Mouse (Mus musculus) adipocyte (in vitro differentiated cells): ENCODE measurements around the gene Supt20.
"Not testable (repeated sequence)": the region's sequence is repeated elsewhere in the genome, so short reads cannot be mapped to it uniquely, and the experiment has no call there.

ENCODE experiments used
- DNase-seq: peaks from one replicate; pipeline ENCODE4 v3.0.0-alpha.2; 2016; ENCODE audit warnings: low spot score

Gene Supt20

DNA sequence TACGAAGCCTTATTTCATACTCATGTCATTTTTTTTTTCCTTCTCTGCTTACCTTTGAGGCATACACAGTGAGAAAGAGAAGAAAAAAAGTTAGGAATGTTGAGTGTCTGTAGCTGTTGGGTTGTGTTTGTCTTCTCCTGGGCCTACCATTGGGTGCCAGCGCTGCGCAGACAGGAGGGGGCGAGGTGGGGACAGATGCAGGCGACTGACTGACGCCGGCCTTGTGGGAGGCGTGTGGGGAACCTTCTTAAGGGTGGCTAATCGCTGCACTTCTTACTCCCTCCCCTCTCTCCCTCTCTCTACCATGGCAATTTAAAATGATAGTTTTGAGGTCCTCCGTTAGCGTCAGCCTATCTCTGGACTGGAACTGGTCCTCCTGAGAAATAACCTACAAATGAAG, 63.5 kb downstream of the Supt20 start:
- no peak for DNase-seq

DNA sequence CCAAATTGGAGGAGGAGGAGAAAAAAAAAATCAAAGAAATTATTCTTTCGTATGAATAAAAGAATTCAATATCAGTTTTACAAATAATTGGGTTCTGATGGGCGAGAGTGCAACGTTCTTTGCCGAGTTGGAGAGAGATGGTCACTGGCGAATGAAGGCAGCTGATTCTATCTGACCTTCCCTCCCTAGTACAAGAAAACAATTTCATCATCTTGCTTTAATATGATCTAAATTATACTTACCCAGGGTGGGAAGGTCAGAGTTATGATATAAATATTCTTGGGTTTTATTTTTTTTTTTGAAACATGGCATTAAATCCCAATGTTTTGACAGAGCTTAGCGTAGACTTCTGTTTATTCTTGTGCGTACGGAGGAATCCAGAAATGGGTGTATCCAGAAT, 64.8 kb downstream of the Supt20 start:
- no peak for DNase-seq

DNA sequence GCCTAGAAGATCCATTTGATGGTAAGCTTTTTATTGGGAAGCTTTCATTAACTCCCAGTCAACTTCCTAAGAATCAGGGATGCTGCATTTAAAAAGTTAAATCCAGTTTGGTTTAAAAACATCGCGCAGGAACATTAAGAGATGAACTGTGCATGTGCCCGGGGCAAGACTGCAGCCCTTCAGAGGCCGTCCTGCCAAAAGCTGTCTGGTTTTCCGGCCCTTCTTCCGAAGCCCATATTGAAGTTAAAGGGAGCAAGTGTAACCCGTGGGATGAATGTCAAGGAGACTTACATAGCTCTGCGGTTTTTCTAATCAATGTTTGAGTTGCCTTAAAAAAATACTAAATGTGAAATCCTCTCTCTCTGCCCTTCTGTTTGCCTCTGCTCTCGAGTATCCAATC, 66.6 kb downstream of the Supt20 start:
- DNase-seq: no peak

GRCm38 (mm10) chr3:54760321-54761115, 67.9 kb downstream of the Supt20 start:
- no peak for DNase-seq

- no peak for DNase-seq
These were observed 68.7 kb downstream of the Supt20 start for GRCm38 (mm10) chr3:54761258-54761657.

GRCm38 (mm10) chr3:54764418-54764817, 71.8 kb downstream of the Supt20 start:
- DNase-seq: no peak

DNA sequence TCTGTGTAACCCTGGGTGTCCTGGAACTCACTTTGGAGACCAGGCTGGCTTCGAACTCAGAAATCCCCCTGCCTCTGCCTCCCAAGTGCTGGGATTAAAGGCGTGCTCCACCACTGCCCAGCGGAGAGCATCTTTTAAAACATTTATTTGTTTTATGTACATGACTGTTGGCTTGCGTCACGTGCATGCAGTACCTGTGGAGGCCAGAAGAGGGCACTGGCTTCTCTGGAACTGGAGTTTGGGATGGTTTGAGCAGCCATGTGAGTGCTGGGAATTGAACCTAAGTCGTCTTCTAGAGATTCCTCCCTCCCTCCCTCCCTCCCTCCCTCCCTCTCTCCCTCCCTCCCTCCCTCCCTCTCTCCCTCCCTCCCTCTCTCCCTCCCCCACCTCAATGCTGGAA, 72.9 kb downstream of the Supt20 start:
- DNase-seq: not testable (repeated sequence)

- DNase-seq: no peak
These were observed 73.4 kb downstream of the Supt20 start for GRCm38 (mm10) chr3:54766034-54766433.

DNA sequence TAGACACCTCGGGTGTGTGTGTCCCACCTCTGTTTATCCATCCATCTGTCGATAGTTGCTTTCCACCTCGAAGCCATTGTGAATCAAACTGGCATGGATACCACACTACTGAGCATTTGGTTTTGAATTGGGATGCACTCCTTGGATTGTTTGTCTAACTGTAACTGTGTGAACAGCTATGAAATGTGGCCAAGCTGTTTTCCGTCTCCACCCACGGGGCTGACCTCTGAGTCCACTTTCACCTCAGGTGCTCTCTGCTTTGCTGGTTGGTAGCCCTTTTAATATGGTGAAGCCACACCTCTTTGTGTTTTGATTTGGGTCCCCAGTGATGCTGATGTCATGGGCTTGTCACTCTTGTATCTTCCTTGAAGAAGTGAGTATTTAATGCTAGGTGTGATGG, 74.2 kb downstream of the Supt20 start:
- no peak for DNase-seq

- no peak for DNase-seq
These were observed 76.0 kb downstream of the Supt20 start for GRCm38 (mm10) chr3:54768592-54768991.

DNA sequence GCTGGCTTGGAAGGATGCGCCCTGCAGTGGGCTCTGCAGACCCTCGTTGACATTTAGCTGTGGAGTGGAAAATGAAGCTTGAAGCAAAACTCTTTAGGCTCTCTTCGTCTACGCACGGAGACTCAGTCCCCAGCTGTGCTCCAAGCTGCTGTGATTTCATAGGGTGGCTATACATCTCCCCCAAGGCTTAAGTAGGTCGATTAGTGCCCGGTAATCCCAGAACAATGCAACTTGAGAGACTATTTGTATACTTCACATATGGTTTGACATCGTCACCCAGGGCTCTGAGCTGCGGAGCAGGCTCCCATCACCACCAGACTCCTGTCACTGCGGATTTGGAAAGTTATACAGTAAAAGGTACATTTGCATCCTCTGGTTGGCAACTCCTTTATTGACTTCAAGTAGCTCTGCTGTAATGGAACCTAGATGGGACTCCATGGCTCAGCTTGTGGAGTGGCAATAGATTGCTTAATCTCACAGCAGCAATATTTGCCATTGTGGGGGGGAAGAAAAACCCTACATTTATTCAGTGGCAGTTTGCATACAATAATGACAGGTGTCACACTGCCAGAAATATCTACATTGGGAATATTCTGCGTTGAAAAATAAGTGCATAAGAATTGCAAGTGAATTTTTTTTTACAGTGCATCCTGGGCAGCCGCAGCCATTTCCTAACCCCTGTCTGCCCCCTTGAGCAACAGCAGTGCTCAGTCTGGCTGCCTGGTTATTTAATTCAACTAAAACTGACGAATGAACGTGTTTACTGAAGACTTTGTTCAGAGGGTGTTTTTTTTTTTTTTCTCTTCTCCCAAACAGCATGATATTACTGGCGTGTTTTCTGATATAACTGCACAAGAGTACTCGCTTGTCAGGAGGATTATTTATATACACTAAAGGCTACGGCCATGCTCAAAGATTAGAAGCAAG, 77.0 kb downstream of the Supt20 start:
- DNase-seq: no peak

- no peak for DNase-seq
These were observed 81.0 kb downstream of the Supt20 start for GRCm38 (mm10) chr3:54773613-54774012.

GRCm38 (mm10) chr3:54775989-54776631, 83.5 kb downstream of the Supt20 start:
- DNase-seq: no peak
